Mouse (Mus musculus) neural tube, embryonic 11.5 days (tissue): ENCODE measurements around the gene Ntn1. TPM values are rescaled to one million over a fixed set of nuclear protein-coding genes. Genes with fewer than 3 reads are reported as not detected.

Experiments
- ATAC-seq: fragments of 200-750 bp; cut with Nextera tagmentation; 2 replicates; pipeline ENCODE4 v1.8.0; 2017; ENCODE audit warnings: moderate number of reproducible peaks, mild to moderate bottlenecking, moderate TSS enrichment, moderate library complexity; ENCODE audit not compliant: insufficient read depth, low FRiP score, low TSS enrichment
- DNase-seq: peaks from one replicate; pipeline ENCODE4 v3.0.0-alpha.2; 2015; ENCODE audit warnings: low spot score
- H3K27ac ChIP-seq: fragments of 300-500 bp; sonication (generic); 2 replicates; pipeline ENCODE4 v1.5.1; 2014; ENCODE audit warnings: low read depth, mild to moderate bottlenecking, low read length
- H3K27me3 ChIP-seq: fragments of 300-500 bp; sonication (generic); 2 replicates; pipeline ENCODE4 v1.6.1; 2014; ENCODE audit warnings: mild to moderate bottlenecking, low read length, mixed read lengths; ENCODE audit not compliant: control insufficient read depth, insufficient read depth
- H3K36me3 ChIP-seq: fragments of 300-500 bp; sonication (generic); 2 replicates; pipeline ENCODE4 v1.6.1; 2014; ENCODE audit warnings: mild to moderate bottlenecking, low read length, moderate library complexity, mixed read lengths; ENCODE audit not compliant: control insufficient read depth, insufficient read depth
- H3K4me1 ChIP-seq: fragments of 300-500 bp; sonication (generic); 2 replicates; pipeline ENCODE4 v1.6.1; 2014; ENCODE audit warnings: low read length, mixed read lengths; ENCODE audit not compliant: control insufficient read depth, insufficient read depth
- H3K4me2 ChIP-seq: fragments of 300-500 bp; sonication (generic); 2 replicates; pipeline ENCODE4 v1.6.1; 2014; ENCODE audit warnings: low read depth, mild to moderate bottlenecking, moderate library complexity
- H3K4me3 ChIP-seq: fragments of 300-500 bp; sonication (generic); 2 replicates; pipeline ENCODE4 v1.5.1; 2014; ENCODE audit warnings: low read depth, low read length
- H3K9ac ChIP-seq: fragments of 300-500 bp; sonication (generic); 2 replicates; pipeline ENCODE4 v1.6.1; 2014; ENCODE audit warnings: mild to moderate bottlenecking, low read length
- H3K9me3 ChIP-seq: fragments of 300-500 bp; sonication (generic); 2 replicates; pipeline ENCODE4 v1.6.1; 2016; ENCODE audit warnings: low read length; ENCODE audit not compliant: control insufficient read depth
- WGBS: fragments of 180-500 bp; shearing (Covaris S2); extraction: QIAGEN DNeasy Blood & Tissue Kit; methylation state at CpG from one replicate; pipeline ENCODE4 v1.1.7; 2014; 5-methylcytosine and 5-hydroxymethylcytosine counted together
- polyA plus RNA-seq: library from polyadenylated mRNA; unstranded; fragments of >200 nt; fragmentation: Nextera tagmentation; extraction: Ambion mirVana; gene quantifications from 2 replicates; pipeline ENCODE4 v1.2.1, GENCODE M21; 2014

The Ntn1 gene
- polyA plus RNA-seq, 1 experiment from 2014 or later = 10.0 TPM

DNA sequence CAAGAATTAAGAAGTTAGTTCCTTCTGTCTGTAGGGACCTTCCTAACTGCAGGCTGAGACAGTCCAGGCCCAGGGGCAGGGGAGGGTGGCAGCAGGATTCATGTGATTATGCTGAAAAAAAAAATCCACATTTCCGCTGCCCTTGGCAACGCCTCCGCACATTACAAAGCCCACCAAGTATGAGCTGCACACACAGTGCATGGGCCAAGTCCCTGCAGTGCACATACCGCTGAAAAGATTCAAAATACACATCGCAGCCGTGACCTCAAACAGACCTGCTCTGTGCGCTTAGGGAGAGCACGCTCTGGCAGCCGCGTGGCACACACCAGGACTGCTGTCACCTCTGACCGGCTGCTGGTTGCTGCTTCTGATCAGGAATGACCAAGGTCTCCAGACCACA lies 184.6 kb downstream of the Ntn1 start:
- DNase-seq (peak; percentile 47), ATAC-seq (no peak)
- Histone ChIP-seq H3K36me3 (no peaks in the 10 kb centered on the region), H3K4me3 (no peak overlapping the region), H3K4me1 (peaks cover 61% of the 10 kb centered on the region), H3K9me3 (no peaks in the 10 kb centered on the region), H3K4me2 (no peak overlapping the region), H3K27ac (peak overlapping the region; percentile 82; the same call in 1 of the 2 replicates), H3K9ac (0 out of 2 replicates have a peak overlapping the region, but pooled peaks have one; percentile 10), H3K27me3 (no peaks in the 10 kb centered on the region)
- WGBS = 67% methylated on average over 11 of the region's 11 CpGs

DNA sequence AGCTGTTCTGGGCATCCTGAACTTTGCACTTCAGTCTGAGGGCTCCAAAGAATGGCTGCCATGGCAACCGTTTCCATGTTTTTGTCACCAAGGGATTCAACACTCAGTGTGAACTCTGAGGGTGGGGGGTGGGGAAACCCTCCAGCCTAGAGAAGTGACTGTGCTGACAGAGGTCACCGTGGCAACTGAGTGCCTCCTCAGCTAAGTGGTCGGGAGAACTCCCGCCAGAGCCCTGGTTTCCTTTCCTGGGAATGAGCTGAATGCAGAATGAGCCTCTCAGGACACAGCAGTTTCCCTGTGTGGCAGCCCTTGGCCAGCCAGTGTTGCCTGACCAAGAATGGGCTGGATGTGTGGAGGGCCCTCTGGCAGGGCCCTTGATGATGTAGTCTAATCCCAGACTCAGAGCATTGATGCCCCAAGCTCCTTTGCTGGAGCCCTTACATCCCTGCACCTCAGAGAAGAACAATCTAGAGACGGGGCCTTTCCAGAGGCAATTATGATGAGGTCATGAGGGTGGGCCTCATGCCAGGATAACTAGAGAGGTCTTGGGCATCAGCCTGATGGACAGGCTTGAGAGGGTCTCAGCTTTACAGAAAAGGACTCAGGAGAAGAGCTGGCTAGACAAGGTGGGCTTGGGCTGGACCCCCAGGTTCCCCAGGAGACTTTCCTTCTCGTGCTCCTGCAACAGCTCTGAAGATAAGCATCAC lies 185.3 kb downstream of the Ntn1 start:
- H3K9me3 ChIP-seq = no peaks in the 10 kb centered on the region
- H3K36me3 ChIP-seq = no peaks in the 10 kb centered on the region
- H3K27me3 ChIP-seq = no peaks in the 10 kb centered on the region
- ATAC-seq (peak; percentile 69), DNase-seq (peak; percentile 89)
- H3K9ac ChIP-seq = no peak overlapping the region
- WGBS = 31% methylated on average over 6 of the region's 6 CpGs
- peak overlapping the region; percentile 82 for H3K27ac ChIP-seq
- no peak overlapping the region for H3K4me3 ChIP-seq
- peaks cover 58% of the 10 kb centered on the region for H3K4me1 ChIP-seq
- no peak overlapping the region for H3K4me2 ChIP-seq

DNA sequence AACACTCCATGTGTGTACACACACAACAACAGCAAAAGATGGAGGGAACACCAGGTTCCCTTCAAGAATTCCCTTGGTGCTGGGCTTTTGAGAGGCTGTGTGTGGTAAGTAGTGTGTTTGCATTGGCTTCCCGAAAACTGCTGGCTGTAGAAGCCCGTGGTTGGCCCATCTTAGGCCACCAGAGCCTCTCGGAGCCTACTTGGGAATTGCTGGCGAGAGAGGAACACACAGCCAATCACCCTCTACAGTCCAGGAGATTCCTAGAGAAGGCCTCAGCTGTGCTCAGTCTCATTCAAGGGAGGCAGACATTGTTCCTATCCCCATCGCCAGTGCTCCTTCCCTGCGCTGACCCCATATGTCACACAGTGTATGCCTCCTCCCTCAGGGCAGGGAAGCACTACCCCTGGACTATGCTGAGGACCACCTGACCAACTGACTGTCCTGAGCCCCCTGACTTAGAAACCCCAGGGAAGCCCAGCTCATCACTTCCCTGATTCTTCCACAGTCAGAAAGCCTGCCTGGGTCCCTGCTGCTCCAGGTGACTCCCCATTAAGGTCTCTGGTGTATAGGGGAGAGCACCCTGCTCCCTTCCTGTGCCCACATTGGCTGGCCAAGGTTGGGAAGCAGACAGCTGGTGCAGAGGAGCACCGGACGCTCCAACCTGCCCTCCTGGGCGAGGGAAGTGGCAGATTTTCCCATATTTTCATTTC lies 186.0 kb downstream of the Ntn1 start:
- Histone ChIP-seq H3K4me1 (peaks cover 58% of the 10 kb centered on the region), H3K9ac (no peak overlapping the region), H3K27ac (peak overlapping the region; percentile 82), H3K9me3 (no peaks in the 10 kb centered on the region), H3K36me3 (no peaks in the 10 kb centered on the region), H3K4me3 (no peak overlapping the region), H3K27me3 (no peaks in the 10 kb centered on the region), H3K4me2 (no peak overlapping the region)
- WGBS = 62% methylated on average over 9 of the region's 9 CpGs
- ATAC-seq (peak; percentile 25; the same call in 1 of the 2 replicates), DNase-seq (no peak)

DNA sequence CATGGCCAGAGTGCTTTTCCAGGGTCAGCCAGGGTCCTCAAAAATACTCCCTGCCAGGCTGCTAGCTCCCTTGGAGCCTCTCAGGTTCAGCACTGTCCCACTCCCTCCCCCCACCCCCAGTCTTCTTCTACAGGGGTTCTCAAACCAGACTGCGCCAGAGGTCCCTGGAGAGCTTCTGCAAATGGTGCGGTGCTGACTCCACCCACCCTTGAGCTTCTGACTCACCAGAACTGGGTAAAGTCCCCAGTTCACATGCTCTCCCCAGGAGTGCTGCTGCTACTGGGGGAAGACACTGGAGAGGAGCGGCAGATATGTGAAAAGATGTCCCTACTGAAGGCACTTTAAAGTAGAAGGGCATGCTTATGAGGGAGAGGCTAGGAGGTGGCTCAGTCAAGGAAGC lies 186.7 kb downstream of the Ntn1 start:
- ATAC-seq (no peak), DNase-seq (no peak)
- Histone ChIP-seq H3K4me1 (peaks cover 55% of the 10 kb centered on the region), H3K36me3 (no peaks in the 10 kb centered on the region), H3K4me3 (no peak overlapping the region), H3K4me2 (no peak overlapping the region), H3K9ac (no peak overlapping the region), H3K27me3 (no peaks in the 10 kb centered on the region), H3K9me3 (no peaks in the 10 kb centered on the region), H3K27ac (no peak overlapping the region)
- 70% methylated on average over 3 of the region's 3 CpGs for WGBS

DNA sequence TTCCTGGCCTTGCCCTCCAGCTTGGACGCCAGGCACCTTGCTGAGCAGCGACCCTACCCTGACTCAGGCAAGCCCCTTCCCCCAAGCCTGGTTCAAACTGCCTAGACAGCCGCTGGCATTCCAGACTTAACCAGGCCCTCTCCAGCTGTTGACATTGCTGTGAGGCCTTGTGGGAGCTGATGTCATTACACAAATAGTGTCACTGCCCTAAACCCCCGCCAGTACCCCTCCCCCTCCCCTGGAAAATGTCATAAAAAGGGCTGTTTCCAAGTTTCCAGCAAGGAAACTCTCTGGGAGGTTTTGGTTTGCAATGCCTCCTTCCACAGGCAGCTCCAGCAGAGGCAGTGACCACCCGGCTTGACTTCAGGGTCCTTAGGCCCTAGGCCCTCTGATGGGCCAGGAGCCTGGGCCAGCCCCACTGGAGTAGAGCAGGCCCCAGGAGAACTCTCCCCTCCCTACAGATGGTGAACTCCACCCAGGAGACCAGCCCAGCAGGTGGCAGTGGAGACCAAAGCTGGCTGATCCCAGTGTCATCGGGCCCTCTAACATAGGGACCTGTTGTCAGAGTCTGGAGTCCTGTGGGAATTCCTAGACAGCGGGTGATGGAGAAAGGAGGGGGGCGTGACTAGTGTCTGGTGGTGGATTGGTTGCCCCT lies 188.6 kb downstream of the Ntn1 start:
- peak overlapping the region; percentile 18; the same call in 1 of the 2 replicates for H3K9ac ChIP-seq
- ATAC-seq = no peak
- no peaks in the 10 kb centered on the region for H3K27me3 ChIP-seq
- H3K9me3 ChIP-seq = no peaks in the 10 kb centered on the region
- 33% methylated on average over 8 of the region's 8 CpGs for WGBS
- peak; percentile 48 for DNase-seq
- no peak overlapping the region for H3K4me3 ChIP-seq
- H3K4me2 ChIP-seq = no peak overlapping the region
- H3K27ac ChIP-seq = 0 out of 2 replicates have a peak overlapping the region, but pooled peaks have one; percentile 14
- peaks cover 42% of the 10 kb centered on the region for H3K4me1 ChIP-seq
- no peaks in the 10 kb centered on the region for H3K36me3 ChIP-seq

DNA sequence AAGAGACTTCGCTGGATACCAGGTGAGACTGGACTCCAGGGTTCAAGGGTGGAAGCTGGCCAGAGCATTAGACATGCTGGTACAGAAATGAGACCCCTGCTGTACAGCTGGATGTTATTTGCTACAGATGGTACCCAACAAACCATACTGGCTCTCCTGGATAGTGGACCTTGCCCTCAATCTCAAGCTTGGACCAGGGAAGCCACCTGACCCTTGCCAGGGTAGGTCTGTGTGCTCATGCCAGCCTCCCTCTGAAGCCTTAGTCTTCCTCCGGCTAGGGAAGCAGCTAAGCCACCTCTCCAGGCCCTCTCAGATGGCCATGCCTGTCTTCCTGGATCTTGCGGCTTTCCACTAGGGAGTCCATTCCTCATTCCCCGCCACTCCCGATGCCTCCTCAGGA lies 189.9 kb downstream of the Ntn1 start:
- Histone ChIP-seq H3K9me3 (no peaks in the 10 kb centered on the region), H3K36me3 (no peaks in the 10 kb centered on the region), H3K27me3 (no peaks in the 10 kb centered on the region), H3K4me1 (peaks cover 31% of the 10 kb centered on the region), H3K4me2 (no peak overlapping the region), H3K4me3 (no peak overlapping the region), H3K27ac (no peak overlapping the region), H3K9ac (no peak overlapping the region)
- WGBS = 91% methylated on average over 5 of the region's 5 CpGs
- ATAC-seq (no peak), DNase-seq (no peak)

DNA sequence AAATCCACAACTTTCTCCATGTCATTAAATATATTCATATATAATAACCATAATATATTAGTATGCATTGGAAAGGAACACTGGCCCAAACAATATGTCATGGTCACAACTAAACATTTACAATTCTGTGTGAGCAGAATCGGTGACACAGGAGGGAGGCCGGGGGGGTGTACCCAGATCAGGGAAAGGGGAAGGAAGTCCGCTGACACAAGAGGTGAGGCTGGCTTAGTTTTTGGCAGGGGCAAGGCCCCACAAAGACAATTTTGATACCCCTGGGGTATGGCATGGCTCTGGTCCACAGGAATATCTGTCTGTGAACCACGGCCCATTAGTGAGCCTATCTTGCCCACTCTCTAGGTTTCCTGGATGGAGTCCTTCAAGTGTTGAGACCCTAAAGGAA lies 191.1 kb downstream of the Ntn1 start:
- H3K36me3 ChIP-seq = no peaks in the 10 kb centered on the region
- 91% methylated on average over 4 of the region's 4 CpGs for WGBS
- H3K27ac ChIP-seq = no peak overlapping the region
- H3K9me3 ChIP-seq = no peaks in the 10 kb centered on the region
- H3K4me2 ChIP-seq = no peak overlapping the region
- DNase-seq (no peak), ATAC-seq (no peak)
- peaks cover 19% of the 10 kb centered on the region for H3K4me1 ChIP-seq
- no peaks in the 10 kb centered on the region for H3K27me3 ChIP-seq
- no peak overlapping the region for H3K4me3 ChIP-seq
- no peak overlapping the region for H3K9ac ChIP-seq

DNA sequence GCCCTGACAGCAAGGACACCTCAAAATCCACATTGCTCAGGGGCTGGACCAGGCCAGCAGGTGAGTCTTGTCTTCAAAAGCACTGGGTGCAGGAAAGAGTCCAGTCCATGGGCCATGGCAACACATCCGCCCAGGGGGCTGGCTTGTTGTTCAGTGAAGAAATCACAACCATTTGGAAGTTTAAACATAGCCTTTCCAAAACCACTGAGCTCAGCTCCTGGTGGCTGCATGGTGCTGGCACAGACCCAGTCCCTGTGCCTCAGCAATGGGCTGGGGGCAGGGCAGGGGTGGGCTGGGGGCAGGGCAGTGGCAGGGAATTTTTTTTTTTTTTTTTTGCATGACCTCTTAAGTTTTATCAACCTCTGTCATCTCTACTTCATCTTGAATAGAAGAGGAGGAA lies 192.0 kb downstream of the Ntn1 start:
- Histone ChIP-seq H3K4me1 (peaks cover 16% of the 10 kb centered on the region), H3K36me3 (no peaks in the 10 kb centered on the region), H3K4me3 (no peak overlapping the region), H3K27ac (no peak overlapping the region), H3K4me2 (no peak overlapping the region), H3K9ac (no peak overlapping the region), H3K27me3 (no peaks in the 10 kb centered on the region), H3K9me3 (no peaks in the 10 kb centered on the region)
- 95% methylated on average over 1 of the region's 1 CpGs for WGBS
- ATAC-seq (no peak), DNase-seq (no peak)
